Comparison of ENCODE assay signal across 9 mouse cellular contexts in the genomic region with DNA sequence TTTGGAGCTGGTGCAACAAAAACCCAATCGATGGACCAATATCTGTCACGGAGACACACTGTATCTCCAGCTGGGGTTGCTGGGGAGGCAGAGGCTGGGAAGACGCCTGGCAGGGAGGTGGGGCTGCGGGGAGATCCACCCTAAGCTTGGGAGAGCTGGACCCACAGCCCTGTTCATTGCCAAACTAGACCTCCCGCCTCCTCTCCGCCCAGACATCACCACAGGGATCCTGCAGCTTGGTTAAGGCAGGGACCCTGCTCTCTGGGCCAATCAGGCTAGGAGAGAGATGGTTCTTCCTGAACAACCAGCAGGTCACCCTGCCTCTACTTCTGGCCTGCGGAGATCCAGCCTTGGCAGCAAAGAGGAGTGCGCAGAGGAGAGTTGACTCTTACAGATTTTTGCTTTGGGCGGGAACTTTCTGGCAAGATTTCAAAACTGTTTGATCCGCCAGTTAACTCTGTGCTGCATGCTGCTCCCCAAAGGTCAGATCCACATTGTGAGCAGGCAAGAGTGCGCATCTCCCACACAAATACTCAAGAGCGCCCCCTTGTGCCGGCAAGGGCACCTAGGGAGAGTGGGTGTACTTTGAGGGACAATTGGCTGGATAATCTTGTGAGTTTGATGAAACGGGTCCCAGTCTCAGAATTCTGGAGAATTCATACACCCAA.
DNase-seq lines count a peak whose midpoint lies in the region; ATAC-seq and TF ChIP-seq lines count a peak whose summit lies in the region.
"Had no signal": no experiment of that assay in that cellular context is flagged by ENCODE, and none has a peak within 500 bp of the region (broad histone marks: within the 10 kb centered on the region; RNA-seq: fewer than 3 reads in every experiment).

No protein-coding gene starts in this region.

- 48% methylated on average over 14 of the region's 14 CpGs for WGBS in forebrain, embryonic 11.5 days
- WGBS in forebrain, embryonic 13.5 days, result 36% methylated on average over 14 of the region's 14 CpGs
- 31% methylated on average over 14 of the region's 14 CpGs for WGBS in heart, embryonic 13.5 days
- WGBS in lung, adult 2 months, result 42% methylated on average over 14 of the region's 14 CpGs

- H3K9me3 ChIP-seq in forebrain, embryonic 11.5 days (ENCODE audit: control insufficient read depth, low read length), result no peaks in the 10 kb centered on the region
- H3K9me3 ChIP-seq in forebrain, embryonic 13.5 days (replicated peaks), result no peaks in the 10 kb centered on the region
- no peaks in the 10 kb centered on the region for H3K9me3 ChIP-seq in CH12.LX (replicated peaks; ENCODE audit: low read length)
- H3K9me3 ChIP-seq in heart, embryonic 13.5 days, result no peaks in the 10 kb centered on the region

- no peak overlapping the region for H3K27ac ChIP-seq in forebrain, embryonic 11.5 days (ENCODE audit: low read depth, low read length)
- H3K27ac ChIP-seq in forebrain, embryonic 13.5 days, result no peak overlapping the region
- H3K27ac ChIP-seq in CH12.LX (ENCODE audit: insufficient read depth, low read depth), result no peak overlapping the region
- H3K27ac ChIP-seq in brown adipose tissue, adult 24 weeks (replicated peaks; ENCODE audit: low read depth, low read length), result no peak overlapping the region
- H3K27ac ChIP-seq in heart, embryonic 13.5 days (replicated peaks), result no peak overlapping the region

- ATAC-seq in forebrain, embryonic 11.5 days (replicated peaks; ENCODE audit: low FRiP score), result no peak
- no peak for ATAC-seq in forebrain, embryonic 13.5 days
- ATAC-seq in heart, embryonic 13.5 days (ENCODE audit: extremely low read depth, insufficient number of reproducible peaks, low FRiP score, low TSS enrichment), result no peak
- ATAC-seq: Patski had no signal

- in situ Hi-C loops in CH12.LX (cut with MboI; ENCODE audit: low pct_ligation_motif_present, low pct_unique_long_range_greater_than_20kb, low sequenced_read_pairs), result no loop called here

- H3K79me2 ChIP-seq in CH12.LX (replicated peaks; ENCODE audit: control insufficient read depth, extremely low read depth, insufficient read depth, poor library complexity, severe bottlenecking), result no peaks in the 10 kb centered on the region

- no peak overlapping the region for H3K9ac ChIP-seq in forebrain, embryonic 11.5 days (ENCODE audit: low read length)
- no peak overlapping the region for H3K9ac ChIP-seq in forebrain, embryonic 13.5 days
- no peak overlapping the region for H3K9ac ChIP-seq in CH12.LX (ENCODE audit: insufficient read depth, low read depth)
- no peak overlapping the region for H3K9ac ChIP-seq in heart, embryonic 13.5 days

- no peak for TF ChIP-seq POLR2A in CH12.LX (IDR thresholded peaks at IDR 0.05; ENCODE audit: low read depth, low read length)
- TF ChIP-seq POLR2A in lung, adult 2 months (IDR thresholded peaks at IDR 0.05; ENCODE audit: borderline replicate concordance, extremely low read depth, low read depth, low read length), result no peak

- peak; percentile 60 for DNase-seq in forebrain, embryonic 11.5 days (ENCODE audit: low spot score)
- DNase-seq in CH12.LX (ENCODE audit: extremely low read depth), result peak; percentile 47
- DNase-seq in lung, adult 2 months, result peak; percentile 63
- peak; percentile 46 for DNase-seq in thymus, postnatal 0 days (ENCODE audit: low spot score)
- DNase-seq in left cerebral cortex, adult 11 months (ENCODE audit: low spot score), result no peak

- peaks cover 3% of the 10 kb centered on the region; the same call in 1 of the 2 replicates for H3K27me3 ChIP-seq in forebrain, embryonic 11.5 days (ENCODE audit: control insufficient read depth, insufficient read depth, low read length)
- H3K27me3 ChIP-seq in forebrain, embryonic 13.5 days, result peaks cover 37% of the 10 kb centered on the region
- peaks cover 27% of the 10 kb centered on the region for H3K27me3 ChIP-seq in CH12.LX (replicated peaks)
- H3K27me3 ChIP-seq in heart, embryonic 13.5 days (replicated peaks), result peaks cover 40% of the 10 kb centered on the region
- H3K27me3 ChIP-seq: Patski had no signal

- no peaks in the 10 kb centered on the region for H3K4me1 ChIP-seq in forebrain, embryonic 11.5 days (replicated peaks; ENCODE audit: control insufficient read depth, insufficient read depth, low read length)
- H3K4me1 ChIP-seq in forebrain, embryonic 13.5 days, result no peaks in the 10 kb centered on the region
- peaks cover 0 to 7% of the 10 kb centered on the region in 2 experiments; a peak in 2 of 4 replicates for H3K4me1 ChIP-seq in CH12.LX (ENCODE audit: control insufficient read depth in 1 of 2, insufficient read depth in 2 of 2)
- H3K4me1 ChIP-seq in brown adipose tissue, adult 24 weeks (ENCODE audit: control insufficient read depth, insufficient read depth, insufficient read length, low read length), result no peaks in the 10 kb centered on the region
- H3K4me1 ChIP-seq in heart, embryonic 13.5 days, result no peaks in the 10 kb centered on the region
- 0 out of 2 replicates have a peak, but pooled peaks cover 7% of the 10 kb centered on the region for H3K4me1 ChIP-seq in lung, adult 2 months (ENCODE audit: control insufficient read depth, insufficient read depth, low read length)

- H3K4me3 ChIP-seq in forebrain, embryonic 11.5 days (ENCODE audit: low read depth, low read length), result no peak overlapping the region
- no peak overlapping the region for H3K4me3 ChIP-seq in forebrain, embryonic 13.5 days
- peak overlapping the region in 1 of 3 experiments; percentile 3 for H3K4me3 ChIP-seq in CH12.LX (replicated peaks in 1 of 3; ENCODE audit: low read depth in 2 of 3, low read length in 2 of 3, poor library complexity in 1 of 3)
- H3K4me3 ChIP-seq in brown adipose tissue, adult 24 weeks (ENCODE audit: insufficient read depth, low read depth, low read length), result peak overlapping the region; percentile 19
- H3K4me3 ChIP-seq in heart, embryonic 13.5 days, result peak overlapping the region; percentile 15
- H3K4me3 ChIP-seq in lung, adult 2 months (replicated peaks; ENCODE audit: extremely low read depth, low read depth, low read length), result no peak overlapping the region

- TF ChIP-seq RAD21 in CH12.LX (IDR thresholded peaks at IDR 0.05; ENCODE audit: low read depth, low read length), result no peak; the same call in none of the 2 replicates

- dilution Hi-C loops in CH12.LX (cut with MboI; ENCODE audit: extremely low pct_ligation_motif_present, extremely low pct_unique_long_range_greater_than_20kb, low sequenced_read_pairs), result no loop called here

- TF ChIP-seq CTCF in CH12.LX (conservative IDR thresholded peaks at IDR 0.05 in 1 of 2, IDR thresholded peaks at IDR 0.05 in 1 of 2; ENCODE audit: low read depth in 2 of 2, low read length in 2 of 2), result peak; percentile 58 to 73
- TF ChIP-seq CTCF in lung, adult 2 months (IDR thresholded peaks at IDR 0.05; ENCODE audit: insufficient read depth, low read length), result peak; percentile 61

- no peak for TF ChIP-seq EP300 in CH12.LX (IDR thresholded peaks at IDR 0.05; ENCODE audit: low read length)

- no peak overlapping the region for H3K4me2 ChIP-seq in forebrain, embryonic 11.5 days (ENCODE audit: low read depth, low read length, severe bottlenecking)
- H3K4me2 ChIP-seq in forebrain, embryonic 13.5 days, result no peak overlapping the region
- H3K4me2 ChIP-seq in CH12.LX (ENCODE audit: insufficient read depth, low read depth, poor library complexity, severe bottlenecking), result peak overlapping the region; percentile 42; the same call in 1 of the 2 replicates
- H3K4me2 ChIP-seq in heart, embryonic 13.5 days, result peak overlapping the region; percentile 53

- no peaks in the 10 kb centered on the region for H3K36me3 ChIP-seq in forebrain, embryonic 11.5 days (ENCODE audit: control insufficient read depth, insufficient read depth, low read length)
- no peaks in the 10 kb centered on the region for H3K36me3 ChIP-seq in forebrain, embryonic 13.5 days (ENCODE audit: poor library complexity, severe bottlenecking)
- no peaks in the 10 kb centered on the region for H3K36me3 ChIP-seq in CH12.LX (replicated peaks in 1 of 2; ENCODE audit: control insufficient read depth in 1 of 2, insufficient read depth in 1 of 2, low read length in 1 of 2)
- H3K36me3 ChIP-seq in heart, embryonic 13.5 days, result no peaks in the 10 kb centered on the region

TF ChIP-seq in CH12.LX, 34 proteins besides CTCF, POLR2A, EP300 and RAD21:
- no peak for TF ChIP-seq USF1 (IDR thresholded peaks at IDR 0.05; ENCODE audit: low read depth, low read length)
- peak; percentile 31 for TF ChIP-seq SMC3 (IDR thresholded peaks at IDR 0.05; ENCODE audit: low read depth, low read length)
- TF ChIP-seq GABPA (IDR thresholded peaks at IDR 0.05; ENCODE audit: insufficient replicate concordance, low read depth, low read length), result no peak
- no peak for TF ChIP-seq ZNF384 (IDR thresholded peaks at IDR 0.05; ENCODE audit: low read depth, low read length)
- no peak for TF ChIP-seq UBTF (IDR thresholded peaks at IDR 0.05; ENCODE audit: low read depth, low read length)
- no peak for TF ChIP-seq TBP (conservative IDR thresholded peaks at IDR 0.05; ENCODE audit: low read depth, low read length)

Comparison
In these comparisons a context has a peak if more than half of its experiments do, and no peak if none do; other contexts are left out.
1. H3K4me2 ChIP-seq: peak in CH12.LX (single experiment) and heart, embryonic 13.5 days (single experiment); none in forebrain, embryonic 11.5 days (single experiment) and forebrain, embryonic 13.5 days (single experiment).
2. H3K4me3 ChIP-seq: peak in brown adipose tissue, adult 24 weeks (single experiment) and heart, embryonic 13.5 days (single experiment); none in forebrain, embryonic 11.5 days (single experiment), forebrain, embryonic 13.5 days (single experiment) and lung, adult 2 months (single experiment).